Mouse (Mus musculus): ENCODE results near the gene Mapk9.
"Not testable (repeated sequence)": the region's sequence is repeated elsewhere in the genome, so short reads cannot be mapped to it uniquely, and the experiment has no call there.

Gene Mapk9

DNA sequence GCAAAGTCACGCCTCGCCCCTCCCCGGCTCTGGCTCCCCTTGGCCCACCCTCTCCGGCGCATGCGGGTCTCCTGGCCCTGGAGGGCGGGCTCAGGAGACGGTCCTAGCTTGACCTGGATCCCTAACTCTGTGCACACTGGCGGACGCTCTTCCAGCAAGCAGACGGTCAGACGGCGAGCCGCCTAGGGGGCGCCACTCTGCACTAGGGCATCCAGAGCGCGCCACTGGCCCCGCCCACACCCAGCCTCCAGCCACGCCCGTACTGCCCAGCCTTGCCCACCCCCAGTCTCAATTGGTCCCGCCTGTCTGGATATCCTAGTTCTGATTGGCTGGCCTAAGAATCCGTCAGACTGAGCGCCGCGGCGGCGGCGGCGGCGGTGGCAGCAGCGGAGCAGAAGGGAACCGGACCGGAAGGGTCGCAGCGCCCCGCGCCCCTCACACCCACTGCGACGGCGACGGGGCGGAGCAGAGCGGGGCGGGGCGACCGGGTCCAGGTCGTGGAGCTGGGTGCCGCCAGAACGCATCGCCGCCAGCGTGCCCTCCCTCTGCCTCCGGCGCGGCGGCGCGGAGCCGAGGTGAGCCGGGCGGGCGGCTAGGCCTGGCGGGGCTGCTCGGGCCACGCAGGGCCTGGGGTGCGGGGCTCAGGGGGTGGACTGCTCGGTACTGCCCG is at the start of gene Mapk9:
Gene Mapk9 (plus strand): TSS at position 351 of the 670 bp plus-strand sequence.
- peak; percentile 89 for ATAC-seq (ENCODE audit: low TSS enrichment)

DNA sequence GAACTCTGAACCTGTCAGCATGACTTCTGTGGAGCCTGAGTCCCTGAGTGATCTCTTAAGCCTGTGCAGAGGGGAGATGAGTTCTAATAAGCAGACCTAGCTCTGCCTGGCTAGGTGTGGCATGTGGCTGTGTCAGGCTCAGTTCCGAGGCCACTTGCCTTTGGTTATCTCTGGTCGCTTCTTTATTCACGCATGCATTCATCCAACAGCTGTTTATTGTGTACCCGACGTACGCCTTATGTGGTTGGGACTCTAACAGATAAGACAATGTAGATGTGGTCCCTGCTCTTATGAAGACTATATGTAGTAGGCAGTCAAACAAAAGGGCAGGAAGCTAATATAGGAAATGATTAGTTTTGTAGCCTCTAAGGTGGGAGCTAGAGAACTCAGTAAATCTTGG is 47.6 kb upstream of the Mapk9 start:
- no peak for ATAC-seq (ENCODE audit: low TSS enrichment)

DNA sequence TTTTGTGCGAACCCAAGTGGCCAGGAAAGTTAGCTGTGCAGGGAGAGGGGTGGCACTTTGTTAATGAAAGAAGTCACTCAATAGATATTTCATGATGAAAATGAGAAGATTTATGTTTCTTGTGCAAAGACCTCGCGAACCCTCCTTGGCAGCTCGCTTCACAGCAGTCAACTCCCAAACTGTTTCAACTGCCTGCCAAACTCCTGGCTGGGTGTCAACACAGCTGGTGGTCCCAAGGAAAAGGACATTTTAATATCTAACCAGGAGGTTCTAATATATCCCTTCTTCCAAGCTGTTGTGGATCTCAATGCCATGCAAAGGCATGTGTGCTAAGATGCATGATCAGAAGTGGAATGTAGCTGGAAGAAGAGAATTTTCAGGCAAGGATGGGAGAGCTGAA is 45.0 kb upstream of the Mapk9 start:
- ATAC-seq (ENCODE audit: low TSS enrichment) = no peak

DNA sequence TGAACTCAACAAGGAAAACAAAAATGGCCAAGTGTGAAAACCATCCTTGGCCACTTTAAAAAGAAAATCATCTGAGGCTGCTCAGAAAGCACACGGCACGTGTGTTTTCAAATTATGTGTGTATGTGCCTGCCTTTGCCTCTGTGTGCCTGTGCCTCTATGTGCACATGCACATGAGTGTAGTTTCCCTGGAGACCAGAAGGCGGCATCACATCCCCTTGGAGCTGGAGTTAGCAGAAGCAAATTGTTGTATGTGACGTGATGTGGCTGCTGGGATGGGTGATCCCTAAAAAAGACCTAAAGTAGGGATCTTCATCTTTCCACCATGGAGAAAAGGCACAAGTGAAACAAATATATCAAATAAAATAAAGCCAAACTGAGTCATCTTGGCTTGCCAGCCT is 42.8 kb upstream of the Mapk9 start:
- no peak for ATAC-seq (ENCODE audit: low TSS enrichment)

DNA sequence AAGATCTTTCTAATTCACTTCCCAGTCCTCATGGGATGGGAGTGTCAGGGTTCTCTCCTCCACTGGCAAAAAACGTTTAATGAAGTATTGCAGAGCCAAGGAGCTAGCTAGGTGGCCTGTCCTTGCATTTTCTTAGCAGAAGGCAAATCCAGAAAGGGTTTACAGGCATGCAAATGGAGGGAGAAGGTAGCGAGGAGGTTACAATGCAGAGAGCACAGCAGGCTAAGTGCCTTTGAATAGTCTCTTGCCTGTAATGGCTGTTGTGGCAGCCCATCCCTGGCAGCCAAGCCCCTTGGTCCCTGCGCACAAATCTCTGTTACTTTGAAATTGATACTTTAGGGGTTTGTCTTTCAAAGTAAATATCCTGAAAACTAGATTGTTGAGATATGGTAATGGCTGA is 40.3 kb upstream of the Mapk9 start:
- ATAC-seq (ENCODE audit: low TSS enrichment) = no peak

DNA sequence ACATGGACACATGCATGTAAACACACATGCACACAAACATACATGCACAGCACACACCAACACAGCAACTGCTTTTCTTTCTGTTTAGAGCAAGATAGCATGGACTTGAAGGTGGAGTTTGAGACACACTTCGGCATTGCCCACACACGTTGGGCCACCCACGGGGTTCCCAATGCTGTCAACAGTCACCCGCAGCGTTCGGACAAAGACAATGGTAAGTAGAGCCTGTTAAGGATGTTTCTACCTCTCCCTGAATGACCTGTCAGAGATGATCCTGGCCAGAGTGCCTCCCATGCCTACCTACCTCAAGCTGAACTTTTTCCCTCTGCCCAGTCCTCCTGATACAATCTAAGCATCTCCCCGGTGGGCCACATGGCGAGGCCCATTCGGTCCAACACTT is 37.6 kb upstream of the Mapk9 start:
- no peak for ATAC-seq (ENCODE audit: low TSS enrichment)

DNA sequence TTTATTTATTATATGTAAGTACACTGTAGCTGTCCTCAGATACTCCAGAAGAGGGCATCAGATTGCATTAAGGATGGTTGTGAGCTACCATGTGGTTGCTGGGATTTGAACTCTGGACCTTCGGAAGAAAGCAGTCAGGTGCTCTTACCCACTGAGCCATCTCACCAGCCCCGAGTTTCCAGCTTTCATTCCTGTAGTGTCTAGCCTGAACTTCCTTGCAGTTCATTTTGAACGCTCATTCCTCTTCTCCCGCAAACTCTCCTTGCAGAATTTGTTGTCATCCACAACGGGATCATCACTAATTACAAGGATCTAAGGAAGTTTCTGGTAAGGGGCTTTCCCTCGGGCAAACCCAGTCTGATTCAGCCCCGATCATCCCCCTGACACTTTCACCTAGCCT is 35.9 kb upstream of the Mapk9 start:
- not testable (repeated sequence) for ATAC-seq (ENCODE audit: low TSS enrichment)

DNA sequence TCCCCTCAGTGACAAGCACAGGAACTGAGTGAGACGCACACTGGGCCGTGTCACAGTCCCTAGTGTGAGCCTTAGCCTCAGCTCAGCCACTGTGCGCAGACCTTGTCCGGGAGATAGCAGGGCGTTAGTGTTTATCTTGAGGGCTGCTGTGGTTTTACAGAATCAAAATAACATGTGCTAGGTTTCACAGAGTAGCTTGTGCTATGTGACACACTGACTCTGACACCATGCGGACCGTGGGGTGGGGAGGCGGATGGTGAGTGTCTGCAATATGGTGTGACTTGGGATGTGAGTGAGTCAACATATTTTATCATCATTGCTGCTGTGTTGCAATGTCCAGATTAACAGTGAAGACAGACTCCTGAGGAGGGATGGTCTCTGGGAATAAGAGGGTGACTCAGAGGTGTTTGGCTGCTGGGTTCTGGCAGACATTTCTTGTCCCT is 35.4 kb upstream of the Mapk9 start:
- peak; percentile 66 for ATAC-seq (ENCODE audit: low TSS enrichment)

DNA sequence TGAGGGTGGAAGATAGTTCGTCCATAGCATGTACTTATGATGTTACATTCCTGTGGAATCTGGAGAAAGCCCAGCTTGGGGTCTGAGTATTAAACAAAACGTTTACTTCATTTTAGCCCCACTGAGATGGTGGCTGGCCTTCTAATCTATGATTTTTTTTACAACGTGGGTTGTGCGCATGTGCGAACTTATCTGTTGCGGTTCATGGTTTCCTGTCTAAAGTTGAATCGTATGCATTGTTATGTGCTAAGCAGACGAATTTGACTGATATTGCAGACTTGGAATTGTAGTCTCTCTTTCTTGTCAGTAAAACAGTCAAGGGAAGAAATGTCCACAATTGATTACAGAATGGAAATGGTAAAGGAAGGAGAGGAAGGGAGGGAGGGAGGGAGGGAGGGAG is 34.7 kb upstream of the Mapk9 start:
- ATAC-seq (ENCODE audit: low TSS enrichment) = no peak

DNA sequence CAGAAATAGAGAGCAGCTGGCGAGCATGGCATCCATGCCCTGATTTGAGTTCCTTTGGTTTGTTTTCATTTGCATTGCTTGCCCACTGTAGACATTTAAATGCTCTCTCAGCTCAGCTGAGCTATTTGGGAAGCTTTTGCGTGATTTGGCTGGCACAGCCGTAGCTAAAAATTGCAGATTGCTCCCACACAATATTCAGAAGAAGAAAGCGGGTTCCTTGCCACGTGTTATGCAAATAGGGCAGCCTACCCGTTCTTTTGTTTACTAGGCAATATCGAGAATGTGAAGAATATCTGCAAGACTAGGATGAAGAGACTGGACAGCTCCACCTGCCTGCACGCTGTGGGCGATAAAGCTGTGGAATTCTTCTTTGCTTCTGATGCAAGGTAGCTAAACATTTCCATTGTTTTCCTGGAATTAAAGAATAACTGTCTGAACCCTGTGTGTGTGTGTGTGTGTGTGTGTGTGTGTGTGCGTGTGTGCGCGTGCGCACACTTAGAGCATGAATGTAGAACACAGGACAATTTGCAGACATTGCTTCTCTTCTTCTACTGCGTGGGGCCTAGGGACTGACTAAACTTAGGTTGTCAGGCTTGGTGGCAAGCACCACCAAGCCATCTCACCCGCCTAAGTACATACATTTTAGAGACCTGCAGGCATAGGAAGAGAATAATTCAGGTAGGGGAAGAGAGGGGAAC is 27.5 kb upstream of the Mapk9 start:
- peak; percentile 89 for ATAC-seq (ENCODE audit: low TSS enrichment)

DNA sequence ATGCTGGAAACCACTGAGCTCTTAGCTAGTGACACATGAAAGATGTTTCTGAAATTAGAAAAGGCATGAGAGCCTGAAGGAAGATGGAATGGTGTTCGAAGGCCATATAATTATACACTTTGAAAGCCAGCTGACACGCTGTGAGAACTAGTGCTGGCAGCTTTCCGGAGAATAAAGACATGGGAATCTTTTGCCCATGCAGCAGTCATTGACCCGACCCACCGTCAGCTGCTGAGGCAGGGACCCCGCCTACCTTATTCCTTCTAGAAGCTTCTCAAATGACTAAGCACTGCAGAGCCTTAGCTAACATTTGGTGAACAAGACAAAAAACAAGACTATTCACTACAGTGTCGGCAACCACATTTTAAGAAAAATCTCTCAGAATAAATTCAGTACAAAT is 26.9 kb upstream of the Mapk9 start:
- peak; percentile 16 for ATAC-seq (ENCODE audit: low TSS enrichment)

DNA sequence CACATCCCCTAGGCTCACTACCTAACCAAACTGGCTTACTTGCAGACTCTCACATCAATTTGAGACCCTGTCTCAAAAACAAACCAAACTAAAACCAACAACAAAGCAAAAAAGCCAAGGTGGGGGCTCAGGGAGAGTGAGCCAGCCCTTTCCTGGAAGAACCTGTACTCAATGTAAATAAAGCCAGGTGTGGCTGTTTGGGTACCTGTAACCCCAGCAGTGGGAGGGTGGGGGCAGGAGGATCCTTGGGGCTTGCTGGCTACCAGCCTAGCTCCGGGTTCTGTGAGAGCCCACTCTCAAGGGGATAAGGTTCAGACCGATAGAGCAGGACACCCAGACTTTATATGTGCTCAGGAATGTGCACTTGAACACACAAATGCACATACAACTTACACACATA is 25.6 kb upstream of the Mapk9 start:
- ATAC-seq (ENCODE audit: low TSS enrichment) = no peak

DNA sequence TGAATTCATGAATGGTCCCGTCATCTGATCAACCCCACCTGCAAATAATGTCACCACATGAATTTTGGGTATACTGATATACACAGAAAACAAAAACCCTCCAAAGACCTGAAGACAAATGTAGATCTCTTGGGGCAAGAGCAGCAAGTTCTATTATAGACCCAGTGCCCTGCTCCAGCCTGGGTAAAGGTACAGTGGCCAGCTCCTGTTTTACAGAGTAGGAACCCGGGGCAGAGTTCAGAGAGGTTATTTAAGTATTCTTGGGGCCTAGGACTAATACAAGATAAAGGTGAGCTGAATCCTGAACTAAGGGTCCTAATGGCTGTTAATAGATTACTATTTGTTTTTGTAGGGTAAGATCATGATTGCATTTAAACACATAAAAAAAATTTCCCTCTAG is 25.0 kb upstream of the Mapk9 start:
- ATAC-seq (ENCODE audit: low TSS enrichment) = no peak

DNA sequence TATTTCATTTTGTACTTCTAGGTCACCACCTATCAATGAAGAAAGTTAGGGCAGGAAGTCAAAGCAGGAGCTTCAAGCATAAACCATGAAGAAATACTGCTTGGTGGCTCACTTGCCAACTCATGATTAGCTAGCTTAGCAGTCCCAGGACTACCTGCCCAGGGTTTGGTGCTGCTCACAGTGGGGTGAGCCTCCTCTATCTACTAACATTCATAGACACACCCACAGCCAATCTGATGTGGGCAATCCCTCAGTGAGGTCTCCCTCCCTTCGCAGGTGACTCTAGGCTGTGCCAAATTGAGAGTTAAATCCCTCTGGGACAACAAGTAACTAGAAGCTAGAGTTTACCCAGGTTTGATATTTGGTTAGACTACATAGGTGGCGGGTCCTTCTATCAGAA is 24.2 kb upstream of the Mapk9 start:
- no peak for ATAC-seq (ENCODE audit: low TSS enrichment)

DNA sequence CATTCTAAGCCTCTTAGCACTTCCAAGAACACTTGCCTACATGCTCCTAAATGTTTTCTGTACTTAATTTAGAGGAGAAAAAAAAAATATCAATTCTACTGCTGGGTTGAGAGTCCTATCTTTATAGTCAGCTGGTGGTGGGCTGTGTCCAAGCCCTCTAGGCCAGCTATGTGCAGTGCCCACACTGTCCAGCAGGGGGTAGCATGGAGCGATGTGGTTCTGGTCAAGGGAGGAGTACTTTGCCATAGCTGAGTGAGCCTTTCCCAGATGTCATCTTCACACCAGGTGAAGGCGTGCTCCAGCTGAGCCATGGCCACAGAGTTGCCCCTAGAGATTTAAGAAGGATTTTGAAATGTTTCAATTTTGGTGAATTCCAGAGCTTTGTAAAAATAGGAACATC is 21.7 kb upstream of the Mapk9 start:
- peak; percentile 51; the same call in 1 of the 2 replicates for ATAC-seq (ENCODE audit: low TSS enrichment)

DNA sequence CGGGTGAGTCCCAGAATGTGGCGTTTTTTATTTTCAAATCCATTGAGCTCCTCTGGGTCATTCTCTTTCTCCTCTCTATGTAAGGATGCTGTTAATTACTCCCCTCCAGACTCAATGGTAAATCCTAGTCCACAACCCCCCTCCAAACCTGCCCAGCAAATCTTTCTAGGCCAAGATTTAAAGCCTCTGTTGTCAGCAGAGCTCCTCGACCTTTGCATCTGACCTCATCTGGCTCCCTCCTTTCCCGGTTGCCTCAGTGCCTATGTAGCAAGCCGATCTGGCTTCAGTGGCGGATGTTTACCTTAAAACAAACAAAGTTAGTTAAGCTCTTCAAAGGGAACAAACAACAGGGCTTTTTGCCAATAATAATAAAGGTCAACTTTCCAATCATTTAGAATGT is 19.3 kb upstream of the Mapk9 start:
- no peak for ATAC-seq (ENCODE audit: low TSS enrichment)

DNA sequence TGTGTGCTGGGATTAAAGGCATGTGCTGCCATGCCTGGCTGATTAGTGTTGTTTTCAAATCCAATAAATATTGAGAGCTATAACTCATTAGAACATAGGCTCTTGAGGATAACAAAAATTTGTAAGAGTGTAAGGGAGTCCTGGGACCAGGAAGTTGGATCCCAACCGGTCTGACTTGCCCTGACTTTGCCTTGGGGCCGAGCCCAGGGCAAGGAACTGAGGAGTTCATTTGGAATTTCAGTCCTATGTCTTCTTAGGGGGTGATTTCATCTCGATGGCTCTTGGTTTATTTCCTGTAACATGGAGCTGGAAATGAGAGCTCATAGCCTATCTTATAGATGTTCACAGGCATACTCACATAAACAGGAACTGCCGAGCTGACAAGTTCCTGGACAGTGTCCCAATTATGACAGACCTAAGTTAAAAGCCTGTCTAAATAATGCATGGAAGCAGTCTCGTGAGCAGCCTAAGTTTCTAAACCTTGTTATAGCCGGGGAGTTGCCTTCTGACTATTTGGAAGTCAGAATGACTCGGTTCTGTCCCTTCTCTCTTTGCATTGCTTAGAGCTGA is 17.3 kb upstream of the Mapk9 start:
- no peak for ATAC-seq (ENCODE audit: low TSS enrichment)

DNA sequence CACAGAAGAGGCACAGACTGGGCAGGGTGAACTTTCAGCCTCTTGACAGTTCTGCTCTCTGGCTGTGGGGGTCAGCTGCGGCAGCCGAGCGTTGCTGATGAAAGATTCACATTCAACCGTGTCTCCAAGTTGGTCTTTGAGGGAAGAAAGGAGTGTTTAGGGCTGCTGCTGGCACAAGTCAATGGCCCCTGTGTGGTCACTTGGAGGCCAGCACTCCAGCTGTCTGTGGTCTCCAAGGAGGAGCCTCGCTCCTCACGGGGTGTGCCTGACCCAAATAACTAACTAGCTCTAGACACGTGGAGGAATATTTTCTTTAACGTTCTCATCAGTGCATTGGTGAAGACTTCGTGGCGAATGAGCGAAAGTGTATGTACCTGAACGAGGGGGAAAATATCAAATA is 14.6 kb upstream of the Mapk9 start:
- no peak for ATAC-seq (ENCODE audit: low TSS enrichment)

DNA sequence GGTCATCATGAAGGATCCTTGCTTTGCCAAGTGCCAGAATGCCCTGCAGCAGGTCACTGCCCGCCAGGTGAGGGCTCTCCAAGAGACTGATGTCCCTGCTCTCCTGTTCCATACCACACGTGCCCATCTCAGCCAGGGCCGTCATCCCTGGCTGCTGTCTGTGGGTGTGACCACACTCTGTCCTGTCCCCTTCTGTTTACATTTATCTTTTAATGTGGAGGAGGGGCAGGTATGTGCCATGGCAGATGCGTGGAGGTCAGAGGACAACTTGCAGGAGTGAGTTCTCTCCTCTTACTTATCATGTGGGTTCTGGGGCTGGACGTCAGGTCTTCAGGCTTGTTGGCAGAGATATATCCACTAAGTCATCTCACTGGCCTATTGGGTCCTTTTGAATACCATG is 13.6 kb upstream of the Mapk9 start:
- no peak for ATAC-seq (ENCODE audit: low TSS enrichment)

DNA sequence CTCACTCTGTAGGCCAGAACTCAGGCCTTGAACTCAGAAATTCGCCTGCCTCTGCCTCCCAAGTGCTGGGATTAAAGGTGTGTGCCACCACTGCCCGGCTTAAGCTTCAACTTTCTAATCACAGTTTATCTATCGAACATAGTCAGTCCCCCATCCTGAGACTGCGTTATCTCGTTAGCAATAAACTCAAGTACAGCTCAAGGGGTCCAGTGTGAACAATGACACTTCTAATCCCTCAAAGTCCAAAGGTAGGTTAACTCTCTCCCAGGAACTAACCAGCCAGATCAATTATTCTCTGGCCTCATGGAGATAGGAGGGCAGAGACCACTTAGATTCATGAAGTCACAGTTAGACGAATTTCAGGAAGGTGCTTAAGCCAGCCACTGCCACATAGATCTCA is 12.3 kb upstream of the Mapk9 start:
- no peak for ATAC-seq (ENCODE audit: low TSS enrichment)

DNA sequence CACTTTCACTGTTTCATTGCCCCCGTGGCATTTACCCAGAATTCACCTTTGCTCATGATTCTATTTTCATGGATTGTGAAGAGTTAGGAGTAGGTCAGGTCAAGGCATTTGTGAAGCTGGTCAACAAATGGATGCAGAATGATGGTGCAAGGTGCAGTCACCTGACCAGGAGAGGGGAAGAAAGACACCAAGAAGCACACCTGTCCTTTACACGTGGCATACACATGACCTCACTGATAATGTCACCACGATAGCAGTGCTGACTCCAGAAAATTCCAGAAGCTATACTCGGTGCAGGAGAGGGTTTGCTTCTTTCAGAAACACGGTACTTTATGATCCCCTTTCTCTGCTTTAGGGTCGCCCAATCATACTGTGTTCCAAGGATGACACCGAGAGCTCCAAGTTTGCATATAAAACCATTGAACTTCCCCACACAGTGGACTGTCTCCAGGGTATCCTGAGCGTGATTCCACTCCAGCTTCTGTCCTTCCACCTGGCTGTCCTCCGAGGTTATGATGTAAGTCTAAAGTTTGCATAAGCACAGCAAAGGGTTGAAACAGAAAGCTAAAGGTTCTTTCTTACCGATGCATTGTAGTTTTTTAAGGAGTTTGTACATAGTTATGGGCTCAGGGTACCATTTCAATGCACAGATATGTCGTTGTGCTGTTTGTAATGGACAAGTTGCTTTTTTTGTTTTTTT is 11.1 kb upstream of the Mapk9 start:
- ATAC-seq (ENCODE audit: low TSS enrichment) = no peak

DNA sequence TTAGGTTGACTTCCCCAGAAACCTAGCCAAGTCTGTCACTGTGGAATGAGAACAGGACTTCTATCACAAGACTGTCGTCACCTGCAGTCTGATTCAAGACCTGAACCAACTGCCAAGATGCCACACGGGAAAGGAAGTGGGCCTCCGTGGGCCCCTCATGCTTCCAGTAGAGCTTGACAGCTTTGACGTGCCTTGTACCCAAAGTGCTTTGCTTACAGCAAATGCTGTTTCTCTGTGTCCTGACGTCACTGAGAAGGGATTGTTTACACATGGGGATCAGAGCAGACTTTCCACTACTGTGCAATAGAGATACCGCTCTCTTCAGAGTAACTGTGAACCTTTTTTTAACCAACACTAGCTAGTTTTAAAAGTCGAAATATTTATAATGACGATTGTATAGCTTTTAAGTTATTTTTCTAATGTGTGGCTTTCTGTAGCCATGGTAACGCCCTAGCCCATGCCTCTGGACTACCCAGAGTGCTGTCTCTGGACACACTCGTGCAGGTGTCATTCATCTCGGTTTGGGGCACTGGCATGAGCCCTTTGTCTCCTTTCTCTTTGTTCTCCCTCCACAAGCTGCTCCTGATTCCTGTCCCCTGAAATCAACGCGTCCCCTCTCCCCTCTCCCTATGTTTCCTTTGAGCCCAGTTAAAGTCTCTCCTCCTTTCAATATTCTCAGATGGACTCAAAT is 8.7 kb upstream of the Mapk9 start:
- ATAC-seq (ENCODE audit: low TSS enrichment) = no peak
